Mouse (Mus musculus): ENCODE measurements at regions not wholly inside any gene's neighbourhood (a gene's known extent, or its start where the extent isn't known, plus 50 kb on each side); places are given as distances from the start of the nearest gene placed in this dataset.

DNA sequence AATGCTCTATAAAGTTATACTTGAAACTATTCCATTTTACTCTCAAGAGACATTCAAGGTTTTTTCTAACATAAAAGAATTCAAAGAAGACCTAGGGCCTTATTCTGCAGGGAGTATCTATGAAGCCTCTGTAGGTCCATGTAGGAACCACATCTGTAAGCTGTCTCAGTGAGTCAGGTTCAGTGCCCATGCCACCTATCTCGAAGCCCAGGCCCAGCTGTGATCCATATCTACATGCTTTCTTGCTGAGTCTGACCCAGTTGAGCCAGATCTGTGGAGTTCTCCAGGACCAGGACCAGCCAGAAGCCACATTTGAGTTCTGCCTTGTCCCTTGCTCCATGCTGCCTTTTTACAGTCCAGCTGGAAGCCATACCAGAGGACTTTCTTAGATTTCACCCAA lies 142.2 kb upstream of the Bmp4 start:
- WGBS (ENCODE audit: insufficient replicate concordance) = 38% methylated on average over 1 of the region's 1 CpGs
- H3K27me3 ChIP-seq (ENCODE audit: control insufficient read depth, insufficient read depth, low read length) = no peaks in the 10 kb centered on the region
- H3K27ac ChIP-seq = no peak overlapping the region
- ATAC-seq (ENCODE audit: insufficient read depth) (no peak), DNase-seq (ENCODE audit: low read depth in 3 of 3, low spot score in 3 of 3) (no peak)
- no peaks in the 10 kb centered on the region for H3K36me3 ChIP-seq (replicated peaks; ENCODE audit: control insufficient read depth, insufficient read depth, low read depth)
- H3K4me3 ChIP-seq (ENCODE audit: insufficient read depth in 1 of 2, low read depth in 2 of 2, low read length in 2 of 2) = no peak overlapping the region
- TF ChIP-seq EP300 (IDR thresholded peaks at IDR 0.05; ENCODE audit: low read depth) = no peak
- TF ChIP-seq CTCF (IDR thresholded peaks at IDR 0.05; ENCODE audit: low read depth) = no peak
- no peak overlapping the region for H3K4me2 ChIP-seq (ENCODE audit: low read depth)
- H3K9me3 ChIP-seq (ENCODE audit: control insufficient read depth, low read length) = no peaks in the 10 kb centered on the region
- no peak overlapping the region for H3K9ac ChIP-seq (replicated peaks)
- peaks cover 44 to 53% of the 10 kb centered on the region in 2 experiments for H3K4me1 ChIP-seq (replicated peaks; ENCODE audit: control insufficient read depth in 2 of 2, insufficient read depth in 2 of 2, low read length in 1 of 2)

DNA sequence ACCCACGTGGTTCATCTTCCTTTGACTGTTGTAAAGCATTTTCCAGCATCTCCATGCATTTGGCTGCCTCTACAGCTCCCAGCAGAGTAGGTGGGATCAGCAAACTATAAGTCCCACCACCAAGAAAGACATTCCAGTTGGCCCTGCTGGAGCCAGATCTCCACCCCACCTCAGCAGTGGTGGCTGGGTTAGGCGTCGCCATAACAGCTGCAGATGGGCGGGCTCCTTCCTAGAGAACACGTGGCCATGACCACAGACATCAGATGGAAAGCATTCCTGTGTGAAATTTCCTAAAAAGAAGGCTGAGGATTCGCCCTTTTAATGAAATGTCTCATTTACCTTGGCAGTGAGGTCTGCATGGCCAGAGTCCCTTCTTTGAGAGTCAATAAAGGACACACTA lies 140.0 kb upstream of the Bmp4 start:
- ATAC-seq (ENCODE audit: insufficient read depth) (peak; percentile 62; the same call in 1 of the 2 replicates), DNase-seq (ENCODE audit: low read depth in 3 of 3, low spot score in 3 of 3) (no peak)
- Histone ChIP-seq H3K4me2 (ENCODE audit: low read depth) (no peak overlapping the region), H3K27ac (no peak overlapping the region), H3K4me1 (replicated peaks; ENCODE audit: control insufficient read depth in 2 of 2, insufficient read depth in 2 of 2, low read length in 1 of 2) (peaks cover 26 to 33% of the 10 kb centered on the region in 2 experiments), H3K9ac (replicated peaks) (no peak overlapping the region), H3K9me3 (ENCODE audit: control insufficient read depth, low read length) (no peaks in the 10 kb centered on the region), H3K4me3 (ENCODE audit: insufficient read depth in 1 of 2, low read depth in 2 of 2, low read length in 2 of 2) (no peak overlapping the region), H3K36me3 (replicated peaks; ENCODE audit: control insufficient read depth, insufficient read depth, low read depth) (no peaks in the 10 kb centered on the region), H3K27me3 (ENCODE audit: control insufficient read depth, insufficient read depth, low read length) (no peaks in the 10 kb centered on the region)
- TF ChIP-seq EP300 (IDR thresholded peaks at IDR 0.05; ENCODE audit: low read depth) = no peak
- TF ChIP-seq CTCF (IDR thresholded peaks at IDR 0.05; ENCODE audit: low read depth) = no peak
- WGBS (ENCODE audit: insufficient replicate concordance) = 52% methylated on average over 6 of the region's 6 CpGs

DNA sequence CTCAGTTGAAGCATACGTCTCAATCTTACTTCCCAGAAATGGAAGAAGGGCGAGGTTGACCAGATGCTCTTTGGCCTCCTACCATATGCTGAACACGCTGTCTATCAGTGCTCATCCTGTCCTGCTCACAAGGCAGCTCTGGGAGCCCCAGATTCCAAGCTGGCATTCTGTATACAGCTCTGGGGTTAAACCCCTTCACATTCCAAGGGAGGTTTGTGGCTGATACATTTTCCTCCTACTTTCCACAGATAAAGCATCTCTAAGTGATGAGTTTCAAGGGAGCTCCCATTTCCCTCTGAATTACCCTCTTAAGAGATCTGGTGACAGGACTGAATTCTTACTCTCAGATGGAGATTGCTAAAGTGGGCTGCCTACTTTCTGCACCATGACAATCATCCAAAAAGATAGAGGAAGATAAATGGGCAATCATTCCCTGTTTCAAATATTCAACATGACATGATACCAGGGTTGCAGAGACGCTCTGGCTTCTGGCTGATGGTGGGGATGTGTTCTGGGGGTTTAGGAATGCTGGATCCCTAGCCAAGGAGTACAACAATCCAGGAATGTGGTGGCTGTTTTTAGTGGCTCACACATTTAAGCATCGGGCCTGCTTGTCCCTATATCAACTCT lies 138.7 kb upstream of the Bmp4 start:
- DNase-seq (ENCODE audit: low read depth in 3 of 3, low spot score in 3 of 3) = no peak
- no peak for ATAC-seq (ENCODE audit: insufficient read depth)
- H3K36me3 ChIP-seq (replicated peaks; ENCODE audit: control insufficient read depth, insufficient read depth, low read depth) = no peaks in the 10 kb centered on the region
- H3K9ac ChIP-seq (replicated peaks) = no peak overlapping the region
- H3K4me1 ChIP-seq (replicated peaks; ENCODE audit: control insufficient read depth in 2 of 2, insufficient read depth in 2 of 2, low read length in 1 of 2) = peaks cover 15 to 22% of the 10 kb centered on the region in 2 experiments
- no peaks in the 10 kb centered on the region for H3K27me3 ChIP-seq (ENCODE audit: control insufficient read depth, insufficient read depth, low read length)
- no peak overlapping the region for H3K27ac ChIP-seq
- TF ChIP-seq CTCF (IDR thresholded peaks at IDR 0.05; ENCODE audit: low read depth) (no peak), EP300 (IDR thresholded peaks at IDR 0.05; ENCODE audit: low read depth) (no peak)
- no peak overlapping the region for H3K4me2 ChIP-seq (ENCODE audit: low read depth)
- H3K4me3 ChIP-seq (ENCODE audit: insufficient read depth in 1 of 2, low read depth in 2 of 2, low read length in 2 of 2) = no peak overlapping the region
- no peaks in the 10 kb centered on the region for H3K9me3 ChIP-seq (ENCODE audit: control insufficient read depth, low read length)
- 67% methylated on average over 5 of the region's 5 CpGs for WGBS (ENCODE audit: insufficient replicate concordance)

DNA sequence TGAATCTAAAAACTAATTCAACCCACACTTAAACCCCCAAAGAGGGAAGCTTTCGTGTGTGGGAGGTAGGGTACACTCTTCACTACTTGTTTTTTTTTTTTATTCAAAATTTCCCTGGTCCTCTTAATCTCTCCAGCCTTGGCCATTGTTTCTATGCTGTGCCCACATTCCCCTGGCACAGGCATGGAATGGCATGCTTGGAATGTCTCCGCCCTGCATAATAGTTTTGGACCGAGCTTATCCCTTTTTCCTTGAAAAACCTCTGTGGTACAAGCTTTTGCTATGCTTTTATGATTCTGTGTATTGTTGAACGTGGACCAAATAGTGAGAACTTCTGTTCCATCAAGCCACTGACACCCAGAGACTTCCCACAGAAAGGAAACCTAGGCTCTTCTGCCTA lies 126.8 kb upstream of the Bmp4 start:
- Histone ChIP-seq H3K4me2 (ENCODE audit: low read depth) (no peak overlapping the region), H3K27me3 (ENCODE audit: control insufficient read depth, insufficient read depth, low read length) (no peaks in the 10 kb centered on the region), H3K36me3 (replicated peaks; ENCODE audit: control insufficient read depth, insufficient read depth, low read depth) (no peaks in the 10 kb centered on the region), H3K27ac (no peak overlapping the region), H3K9ac (replicated peaks) (no peak overlapping the region), H3K9me3 (ENCODE audit: control insufficient read depth, low read length) (no peaks in the 10 kb centered on the region), H3K4me3 (ENCODE audit: insufficient read depth in 1 of 2, low read depth in 2 of 2, low read length in 2 of 2) (no peak overlapping the region), H3K4me1 (replicated peaks; ENCODE audit: control insufficient read depth in 2 of 2, insufficient read depth in 2 of 2, low read length in 1 of 2) (no peaks in the 10 kb centered on the region)
- 50% methylated on average over 4 of the region's 4 CpGs for WGBS (ENCODE audit: insufficient replicate concordance)
- no peak for DNase-seq (ENCODE audit: low read depth in 3 of 3, low spot score in 3 of 3)
- ATAC-seq (ENCODE audit: insufficient read depth) = no peak
- TF ChIP-seq EP300 (IDR thresholded peaks at IDR 0.05; ENCODE audit: low read depth) (no peak), CTCF (IDR thresholded peaks at IDR 0.05; ENCODE audit: low read depth) (no peak)

DNA sequence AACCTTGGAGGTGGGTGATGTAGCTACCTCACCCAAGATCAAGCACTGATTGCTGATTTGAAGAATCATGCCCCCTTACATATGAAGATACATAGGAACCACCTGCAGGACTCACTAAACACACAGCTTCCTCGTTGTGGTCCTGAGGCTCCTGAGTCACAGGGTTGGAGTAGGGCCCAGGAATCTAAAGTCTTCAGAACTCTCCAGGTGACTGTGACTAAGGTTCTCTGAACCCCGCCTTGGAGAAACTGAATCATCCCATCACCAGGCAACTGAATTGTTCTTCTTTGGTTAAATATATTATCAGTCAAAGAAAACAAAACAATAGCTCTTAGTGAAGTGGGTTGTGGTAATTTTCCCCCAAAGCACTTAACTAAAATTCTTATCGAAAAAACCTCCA lies 125.8 kb upstream of the Bmp4 start:
- 70% methylated on average over 3 of the region's 3 CpGs for WGBS (ENCODE audit: insufficient replicate concordance)
- Histone ChIP-seq H3K9ac (replicated peaks) (no peak overlapping the region), H3K27ac (no peak overlapping the region), H3K36me3 (replicated peaks; ENCODE audit: control insufficient read depth, insufficient read depth, low read depth) (no peaks in the 10 kb centered on the region), H3K9me3 (ENCODE audit: control insufficient read depth, low read length) (no peaks in the 10 kb centered on the region), H3K4me2 (ENCODE audit: low read depth) (no peak overlapping the region), H3K27me3 (ENCODE audit: control insufficient read depth, insufficient read depth, low read length) (no peaks in the 10 kb centered on the region), H3K4me1 (replicated peaks; ENCODE audit: control insufficient read depth in 2 of 2, insufficient read depth in 2 of 2, low read length in 1 of 2) (no peaks in the 10 kb centered on the region), H3K4me3 (ENCODE audit: insufficient read depth in 1 of 2, low read depth in 2 of 2, low read length in 2 of 2) (no peak overlapping the region)
- TF ChIP-seq EP300 (IDR thresholded peaks at IDR 0.05; ENCODE audit: low read depth) = no peak
- no peak for TF ChIP-seq CTCF (IDR thresholded peaks at IDR 0.05; ENCODE audit: low read depth)
- DNase-seq (ENCODE audit: low read depth in 3 of 3, low spot score in 3 of 3) = no peak
- no peak for ATAC-seq (ENCODE audit: insufficient read depth)

Measured in liver, embryonic 14.5 days (tissue).